Comparison of ENCODE assay signal across 24 mouse cellular contexts in genomic region chr5:3500298-3500697, GRCm38 (mm10).
"Had no signal": no experiment of that assay in that cellular context is flagged by ENCODE, and none has a peak within 500 bp of the region (broad histone marks: within the 10 kb centered on the region; RNA-seq: fewer than 3 reads in every experiment).

No protein-coding gene starts in this region.

- H3K4me2 ChIP-seq: heart, embryonic 12.5 days; hindbrain, embryonic 13.5 days; hindbrain, embryonic 15.5 days; kidney, embryonic 15.5 days; limb, embryonic 13.5 days; limb, embryonic 15.5 days had no signal

- H3K4me3 ChIP-seq: gastrocnemius, adult 2 months; heart, embryonic 10.5 days; heart, embryonic 12.5 days; hindbrain, embryonic 13.5 days; hindbrain, embryonic 15.5 days; kidney, embryonic 15.5 days; limb, embryonic 13.5 days; limb, embryonic 15.5 days had no signal

- H3K27ac ChIP-seq: heart, embryonic 10.5 days; hindbrain, embryonic 13.5 days; hindbrain, embryonic 15.5 days; hindbrain, postnatal 0 days; kidney, embryonic 15.5 days; kidney, postnatal 0 days; limb, embryonic 13.5 days; limb, embryonic 15.5 days had no signal

- ATAC-seq: hindbrain, postnatal 0 days; intestine, embryonic 16.5 days had no signal

- H3K9ac ChIP-seq: heart, embryonic 12.5 days; hindbrain, embryonic 13.5 days; hindbrain, embryonic 15.5 days; kidney, embryonic 15.5 days; limb, embryonic 13.5 days; limb, embryonic 15.5 days had no signal

- H3K9me3 ChIP-seq: heart, embryonic 10.5 days; heart, embryonic 12.5 days; hindbrain, embryonic 13.5 days; hindbrain, embryonic 15.5 days; kidney, embryonic 15.5 days; limb, embryonic 13.5 days; limb, embryonic 15.5 days had no signal

- H3K27me3 ChIP-seq: heart, embryonic 12.5 days; hindbrain, embryonic 13.5 days; hindbrain, embryonic 15.5 days; kidney, embryonic 15.5 days; limb, embryonic 13.5 days; limb, embryonic 15.5 days had no signal

- H3K4me1 ChIP-seq: hindbrain, embryonic 15.5 days had no signal

- DNase-seq: gastrocnemius, adult 2 months; gastrocnemius, postnatal 10 days; gastrocnemius, postnatal 25 days; heart, adult 18-20 months; heart, postnatal 14 days; heart, postnatal 36 days; kidney, adult 11 months; kidney, adult 2 months; kidney, adult 9 months; kidney, postnatal 14 days; kidney, postnatal 36 days; layer of hippocampus, adult 9-11 months; layer of hippocampus, postnatal 36 days; left cerebral cortex, postnatal 4 days had no signal

- H3K36me3 ChIP-seq: heart, embryonic 10.5 days; heart, embryonic 12.5 days; hindbrain, embryonic 13.5 days; hindbrain, embryonic 15.5 days; kidney, embryonic 15.5 days; limb, embryonic 13.5 days; limb, embryonic 15.5 days had no signal
